Mouse (Mus musculus) MEL-GATA-1-ER (cell line): ENCODE measurements around the gene Zfp600.
"Not testable (repeated sequence)": the region's sequence is repeated elsewhere in the genome, so short reads cannot be mapped to it uniquely, and the experiment has no call there.

Experiments used
- DNase-seq: peaks from one replicate; pipeline ENCODE4 v3.0.0-alpha.2; 2012; ENCODE audit warnings: low read depth; ENCODE audit errors: extremely low read depth

Zfp600 gene

GRCm38 (mm10) chr4:146156524-146156923, at the start of gene Zfp600:
Gene Zfp600, plus strand, starts transcription at chr4:146156824.
- DNase-seq = not testable (repeated sequence)

DNA sequence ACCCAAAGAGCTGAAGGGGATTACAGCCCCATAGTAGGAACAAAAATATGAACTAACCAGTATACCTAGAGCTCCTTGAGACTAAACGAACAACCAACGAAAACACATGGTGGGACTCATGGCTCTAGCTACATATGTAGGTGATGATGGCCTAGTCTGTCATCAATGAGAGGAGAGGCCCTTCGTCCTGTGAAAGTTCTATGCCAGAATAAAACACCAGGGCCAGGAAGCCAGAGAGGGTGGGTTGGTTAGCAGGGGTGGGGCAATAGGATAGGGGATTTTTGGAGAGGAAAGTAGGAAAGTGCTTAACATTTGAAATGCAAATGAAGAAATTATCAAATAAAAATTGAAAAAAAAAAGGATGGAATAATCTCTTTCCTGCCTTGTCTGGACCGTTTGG, 6.3 kb downstream of the Zfp600 start:
- not testable (repeated sequence) for DNase-seq

- not testable (repeated sequence) for DNase-seq
Measured at GRCm38 (mm10) chr4:146167202-146167832, 10.7 kb downstream of the Zfp600 start.

- DNase-seq = not testable (repeated sequence)
Measured at GRCm38 (mm10) chr4:146167879-146168532, 11.4 kb downstream of the Zfp600 start.

GRCm38 (mm10) chr4:146168730-146169215, 12.1 kb downstream of the Zfp600 start:
- not testable (repeated sequence) for DNase-seq

- DNase-seq = not testable (repeated sequence)
Measured at GRCm38 (mm10) chr4:146173378-146174226, 17.0 kb downstream of the Zfp600 start.

- DNase-seq = not testable (repeated sequence)
Measured at GRCm38 (mm10) chr4:146204357-146204756, 47.7 kb downstream of the Zfp600 start.

DNA sequence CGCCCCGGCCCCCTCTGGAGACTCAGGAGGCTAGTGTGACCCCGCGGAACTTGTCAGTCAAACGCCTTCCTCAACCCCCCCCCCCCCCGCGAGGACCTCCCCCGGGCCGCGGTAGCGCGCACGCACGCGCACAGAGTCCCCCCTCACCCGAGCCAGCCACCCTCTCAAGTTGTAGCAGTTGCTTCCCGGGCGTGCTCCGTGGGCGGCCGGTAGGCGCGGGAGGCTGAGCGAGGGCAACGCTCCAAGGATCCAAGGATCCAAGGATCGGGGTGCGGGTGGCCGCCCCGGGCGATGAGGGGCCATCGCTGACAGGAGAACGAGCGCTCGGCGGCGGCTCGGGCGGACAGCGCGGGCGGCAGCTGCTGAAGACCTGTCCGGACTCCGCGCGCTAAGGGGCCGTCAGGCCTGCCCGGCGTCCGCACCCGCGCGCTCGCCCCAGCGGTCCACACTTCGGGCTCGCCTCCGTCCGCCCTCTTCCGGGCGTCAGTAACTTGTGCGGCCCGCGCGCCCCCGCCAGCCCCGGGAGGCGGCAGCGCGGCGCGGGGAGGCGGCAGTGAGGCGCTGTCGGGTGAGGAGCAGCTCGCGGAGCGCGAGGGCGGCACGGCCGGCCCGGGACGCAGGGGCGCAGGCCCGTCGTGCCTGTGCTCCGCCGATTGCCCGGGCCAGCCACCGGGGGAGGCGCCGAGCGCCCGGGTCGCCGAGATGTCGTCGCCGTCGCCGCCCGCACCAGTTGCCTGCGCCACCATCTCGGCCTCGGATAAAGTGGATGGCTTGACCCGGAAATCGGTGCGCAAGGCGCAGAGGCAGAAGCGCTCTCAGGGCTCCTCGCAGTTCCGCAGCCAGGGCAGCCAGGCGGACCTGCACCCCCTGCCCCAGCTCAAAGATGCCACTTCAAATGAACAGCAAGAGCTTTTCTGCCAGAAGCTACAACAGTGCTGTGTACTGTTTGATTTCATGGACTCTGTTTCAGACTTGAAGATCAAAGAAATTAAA, 82.9 kb downstream of the Zfp600 start:
- not testable (repeated sequence) for DNase-seq

DNA sequence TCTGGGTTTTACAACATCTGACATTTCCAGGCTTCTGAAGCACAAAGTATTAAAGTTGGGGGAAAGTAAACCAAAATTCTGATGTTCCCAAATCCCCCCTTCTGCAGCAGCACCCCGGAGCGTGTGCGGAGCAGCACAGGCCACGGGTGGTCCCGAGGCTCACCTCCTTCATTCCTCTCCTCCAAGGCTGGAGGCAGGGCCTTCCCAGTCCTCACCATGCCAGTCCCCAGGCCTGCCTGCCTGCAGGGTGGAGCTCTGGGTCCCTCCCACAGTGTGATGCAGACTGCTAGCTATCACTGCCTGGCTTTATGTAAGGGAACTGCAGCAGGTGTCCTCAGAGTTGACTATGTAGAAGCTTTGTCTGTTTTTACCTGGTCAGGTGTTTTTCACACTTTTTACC, 85.5 kb downstream of the Zfp600 start:
- DNase-seq = not testable (repeated sequence)
